Mouse (Mus musculus) megakaryocyte progenitor cell, adult 5-6 weeks (primary cell): ENCODE data around the gene Myo16. TPM values are rescaled to one million over a fixed set of nuclear protein-coding genes. Genes with fewer than 3 reads are reported as not detected.

Source experiments
- ATAC-seq: replicated peaks from 2 replicates; pipeline ENCODE4 v1.8.0; 2016; ENCODE audit warnings: mild to moderate bottlenecking, moderate TSS enrichment, inconsistent platforms; ENCODE audit not compliant: poor library complexity
- total RNA-seq, 2 experiments: library from RNA; stranded (forward) in 1 of 2; stranded (reverse) in 1 of 2; fragments of 157-497, 149-512 nt in 1 of 2; fragments of 200-1000 nt in 1 of 2; gene quantifications; 2 replicates each; pipeline versions ENCODE4 v1.2.3 to v1.2.4; 2015 to 2017

Myo16 gene
- total RNA-seq, 2 experiments from 2014 or later, result not detected

DNA sequence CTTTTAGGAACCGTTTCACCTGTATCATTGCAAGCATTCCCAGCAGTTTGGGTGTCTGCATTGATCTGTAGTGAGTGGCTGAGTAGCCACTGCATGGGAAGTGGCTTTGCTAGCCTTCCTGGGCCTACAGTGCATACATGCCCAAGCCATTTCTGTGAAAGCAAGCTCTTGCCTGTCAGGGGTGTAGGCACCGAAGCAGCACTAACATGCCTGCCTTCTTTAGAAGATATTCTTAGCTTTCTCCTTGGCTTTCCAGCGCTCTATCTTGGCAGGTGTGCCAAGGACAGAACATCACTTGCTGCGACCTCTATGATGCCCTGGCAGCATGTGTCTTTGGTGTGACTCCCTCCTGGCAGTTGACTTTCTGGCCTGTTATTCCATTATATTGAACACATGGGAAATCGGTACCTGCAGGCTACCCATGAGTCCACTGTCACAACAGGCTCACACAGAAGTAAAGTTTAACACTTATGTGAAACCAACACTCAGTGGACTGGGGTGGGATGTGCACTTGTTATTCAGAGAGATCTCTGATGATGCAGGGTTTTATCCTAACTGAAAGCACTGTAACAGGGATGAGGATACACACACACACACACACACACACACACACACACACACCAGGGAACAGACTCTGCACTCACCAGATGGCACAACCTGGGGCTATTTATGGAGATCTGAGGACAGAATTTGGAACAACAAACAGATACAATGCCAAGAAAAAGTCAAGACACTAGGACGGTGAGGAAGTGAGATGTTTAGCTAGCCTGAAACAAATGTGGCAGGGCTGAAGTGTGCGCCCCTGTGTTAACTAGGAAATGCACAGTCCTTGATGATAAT is 21.4 kb downstream of the Myo16 start:
- no peak for ATAC-seq

GRCm38 (mm10) chr8:10175976-10176375 is 22.3 kb downstream of the Myo16 start:
- no peak for ATAC-seq

DNA sequence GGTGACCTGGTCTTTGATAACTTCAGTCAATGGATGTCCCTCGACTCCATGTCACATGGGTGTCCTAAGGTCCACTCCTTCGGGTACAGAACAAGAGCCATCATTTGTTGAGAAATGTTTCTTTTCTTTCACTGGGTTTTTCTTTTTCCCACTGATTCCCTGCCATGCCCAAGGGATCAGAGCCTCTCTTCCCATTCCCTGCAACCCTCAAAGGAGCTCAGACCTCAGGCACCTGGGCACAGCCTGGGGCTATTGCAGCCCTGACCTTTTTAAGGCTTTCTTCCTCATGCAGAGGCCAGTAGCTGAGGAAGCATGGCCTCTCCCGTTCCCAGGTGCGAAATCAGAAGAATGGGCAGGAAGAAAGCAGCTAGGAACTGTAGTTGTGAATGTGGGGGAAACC is 23.4 kb downstream of the Myo16 start:
- ATAC-seq, result no peak

DNA sequence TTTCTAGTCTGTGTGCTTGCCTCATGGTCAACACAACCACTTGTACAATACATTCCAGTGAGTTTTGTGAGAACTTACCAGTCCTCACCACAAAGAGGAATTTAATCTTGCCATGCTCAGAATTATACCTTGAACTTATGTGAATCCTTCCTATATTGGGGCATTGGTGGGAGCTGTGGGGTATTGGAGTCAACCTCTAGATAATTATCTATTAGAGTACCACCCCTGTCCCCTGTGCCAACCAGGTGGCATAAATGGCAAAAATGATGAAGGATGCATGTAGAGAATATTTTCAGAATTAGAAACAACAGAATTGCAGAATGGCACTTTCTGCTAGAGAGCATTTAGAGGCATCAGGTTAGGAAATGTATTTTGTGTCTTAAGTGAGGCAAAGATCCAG is 25.3 kb downstream of the Myo16 start:
- ATAC-seq, result no peak

DNA sequence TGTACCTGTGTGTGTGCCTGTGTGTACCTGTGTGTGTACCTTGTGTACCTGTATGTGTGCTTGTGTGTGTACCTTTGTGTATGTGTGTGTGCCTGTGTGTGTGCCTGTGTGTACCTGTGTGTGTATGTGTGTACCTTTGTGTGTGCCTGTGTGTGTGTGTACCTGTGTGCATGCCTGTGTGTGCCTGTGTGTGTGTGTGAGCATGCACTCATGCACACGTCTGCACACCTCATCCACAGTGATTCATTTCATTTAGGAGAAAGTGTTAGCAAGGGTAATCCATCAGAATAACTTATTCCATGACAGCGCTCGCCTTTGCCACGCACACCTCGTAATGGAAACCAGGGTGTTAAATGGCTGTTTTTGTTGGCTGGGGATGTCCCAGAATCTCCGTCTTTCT is 36.9 kb downstream of the Myo16 start:
- no peak for ATAC-seq

DNA sequence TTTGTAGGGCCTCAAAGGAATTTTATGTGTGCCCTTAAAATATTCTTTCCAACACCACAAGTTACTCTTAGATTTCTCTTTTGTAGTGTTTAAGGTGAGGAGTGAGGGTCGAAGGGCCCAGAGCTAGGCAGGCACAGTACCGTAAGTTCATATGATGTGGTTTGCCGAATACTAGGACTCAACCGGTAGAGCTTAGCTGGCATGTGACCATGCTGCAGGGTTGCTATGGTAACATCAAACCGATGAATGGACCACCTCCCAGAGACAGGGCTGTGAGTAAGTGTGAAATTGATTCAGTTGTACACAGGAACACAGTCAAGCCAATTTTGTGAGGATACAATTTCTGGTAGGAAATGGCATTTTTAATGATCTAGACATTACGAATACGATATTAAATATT is 44.5 kb downstream of the Myo16 start:
- ATAC-seq, result no peak

- no peak for ATAC-seq
Measured at GRCm38 (mm10) chr8:10199301-10199700, 45.6 kb downstream of the Myo16 start.

DNA sequence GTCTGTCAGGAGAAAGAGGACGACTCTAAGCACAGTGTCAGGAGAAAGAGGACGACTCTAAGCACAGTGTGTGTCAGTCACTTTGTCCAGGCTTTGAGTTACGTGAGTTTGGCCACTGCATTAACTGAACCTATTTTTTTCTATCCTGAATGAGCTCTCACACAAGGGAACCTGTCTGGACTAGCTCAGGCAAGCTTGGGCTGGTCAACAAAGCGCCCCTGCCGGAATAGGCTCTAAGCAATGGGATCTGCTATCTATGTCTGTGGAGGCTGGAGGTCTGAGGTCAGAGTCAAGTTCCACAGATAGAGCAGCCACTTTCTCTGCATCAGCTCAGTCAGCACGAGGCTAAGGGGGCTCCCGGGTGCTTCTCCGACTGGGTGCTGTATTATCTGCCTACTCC is 46.3 kb downstream of the Myo16 start:
- no peak for ATAC-seq

DNA sequence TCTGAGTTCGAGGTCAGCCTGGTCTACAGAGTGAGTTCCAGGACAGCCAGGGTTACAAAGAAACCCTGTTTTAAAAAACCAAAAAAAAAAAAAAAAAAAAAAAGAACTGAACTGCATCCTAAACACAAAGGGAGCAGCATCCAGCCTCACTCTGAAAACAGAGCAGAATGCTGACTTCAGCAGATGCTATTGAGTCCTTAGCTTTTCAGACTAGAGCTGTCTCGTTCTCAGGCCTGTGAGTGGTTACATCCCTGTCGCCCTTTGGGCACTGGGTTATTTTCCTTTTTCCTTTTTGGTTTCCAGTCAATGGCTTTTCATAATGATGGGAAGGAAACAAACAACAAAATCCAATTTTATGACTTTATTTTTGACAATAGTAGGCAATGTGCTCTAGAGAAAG is 61.3 kb downstream of the Myo16 start:
- ATAC-seq, result no peak

DNA sequence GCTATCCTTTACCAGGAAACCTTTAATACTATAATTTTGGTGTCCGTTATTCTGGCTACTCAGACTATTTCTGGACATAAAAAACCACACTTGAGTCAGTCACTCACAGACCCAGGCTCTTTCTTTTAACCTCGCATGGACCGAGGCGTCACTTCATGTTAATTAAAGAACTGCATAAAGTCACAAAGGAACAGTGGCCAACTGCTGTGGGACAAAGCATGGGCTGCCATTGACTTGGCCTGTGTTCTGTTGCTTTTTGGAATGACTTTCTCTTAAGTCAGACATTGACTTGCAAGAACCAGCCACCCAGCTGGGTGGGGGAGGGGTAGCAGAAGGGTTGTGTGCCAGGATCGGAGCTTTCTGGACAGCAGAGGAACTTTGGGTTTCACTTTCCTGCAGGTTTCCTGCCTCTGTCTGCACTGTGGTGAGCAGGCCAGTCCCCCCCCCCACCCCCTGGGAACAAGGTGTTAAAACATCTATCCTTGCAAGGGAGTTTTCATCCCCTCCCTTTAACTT is 66.1 kb downstream of the Myo16 start:
- ATAC-seq, result no peak

DNA sequence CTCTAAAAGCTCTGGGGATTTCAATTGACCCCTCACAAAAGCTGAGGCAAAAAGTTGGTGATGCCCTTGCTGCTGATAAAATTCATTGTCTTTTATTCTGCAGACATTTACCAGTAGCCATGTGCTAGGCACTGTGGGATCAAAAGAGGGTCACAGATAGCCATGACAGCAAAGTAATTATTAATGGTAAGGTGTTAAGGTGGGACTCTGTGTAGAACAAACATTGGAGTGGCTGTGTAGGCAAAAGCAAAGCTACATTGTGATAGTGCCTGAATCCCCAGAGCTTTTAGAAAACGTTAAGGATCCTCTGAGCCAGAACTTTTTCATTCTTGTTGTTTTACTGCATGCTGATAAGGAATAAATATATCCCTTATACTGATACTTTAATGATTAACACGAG is 69.1 kb downstream of the Myo16 start:
- ATAC-seq, result no peak

- ATAC-seq, result no peak
Measured at GRCm38 (mm10) chr8:10223528-10224194, 70.0 kb downstream of the Myo16 start.

- no peak for ATAC-seq
Measured at GRCm38 (mm10) chr8:10224305-10224971, 70.7 kb downstream of the Myo16 start.

GRCm38 (mm10) chr8:10225018-10225417 is 71.3 kb downstream of the Myo16 start:
- no peak for ATAC-seq

- ATAC-seq, result peak; percentile 92
Measured at GRCm38 (mm10) chr8:10230746-10231369, 77.1 kb downstream of the Myo16 start.

DNA sequence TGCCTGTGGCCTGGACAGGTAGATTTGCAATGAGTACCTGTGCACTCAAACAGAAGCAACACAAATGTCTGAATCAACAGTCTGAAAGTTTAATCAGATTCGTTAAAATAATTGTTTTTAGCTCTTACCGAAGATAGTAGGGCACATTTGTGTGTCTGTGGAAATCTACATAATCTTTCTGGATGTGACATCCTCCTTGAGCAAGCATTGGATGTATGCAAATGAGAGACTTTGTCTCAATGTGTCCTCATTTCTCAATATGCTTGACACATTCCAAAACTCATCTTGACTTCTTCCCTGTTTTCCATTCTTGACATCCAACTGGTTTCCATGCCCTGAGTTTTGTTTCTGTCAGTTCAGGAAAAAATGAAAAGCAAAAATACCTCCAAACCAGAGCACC is 80.8 kb downstream of the Myo16 start:
- no peak for ATAC-seq

- no peak for ATAC-seq
Measured at GRCm38 (mm10) chr8:10243344-10243743, 89.6 kb downstream of the Myo16 start.

DNA sequence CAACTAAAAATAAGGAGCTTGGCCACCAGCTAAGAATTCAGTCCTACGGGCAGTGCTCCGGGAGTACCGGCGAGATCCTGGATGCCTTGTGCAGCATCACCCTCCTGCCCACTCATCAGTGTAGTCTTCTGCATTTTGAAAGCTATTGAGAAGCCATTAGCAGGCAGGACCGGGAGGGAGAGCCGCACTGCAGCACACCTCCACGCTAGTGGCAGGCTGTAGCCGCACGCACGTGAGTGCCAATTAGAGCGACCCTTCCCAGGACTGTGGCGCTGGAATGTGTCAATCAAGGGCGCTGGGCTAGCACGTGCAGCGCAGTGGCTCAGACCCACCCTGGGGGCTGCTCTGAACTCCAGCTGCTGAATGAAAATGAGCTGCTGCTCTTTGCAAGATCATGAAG is 95.4 kb downstream of the Myo16 start:
- ATAC-seq, result no peak

- no peak for ATAC-seq
Measured at GRCm38 (mm10) chr8:10255741-10256140, 102.0 kb downstream of the Myo16 start.

- ATAC-seq, result no peak
Measured at GRCm38 (mm10) chr8:10256563-10256962, 102.9 kb downstream of the Myo16 start.

- ATAC-seq, result peak; percentile 74
Measured at GRCm38 (mm10) chr8:10270094-10270493, 116.4 kb downstream of the Myo16 start.
